ENCODE assay signal across 13 mouse cellular contexts in genomic region chr6:125236782-125237181, GRCm38 (mm10). TPM values are rescaled to one million over a fixed set of nuclear protein-coding genes. Genes with fewer than 3 reads are reported as not detected.
DNase-seq lines count a peak whose midpoint lies in the region; ATAC-seq lines count a peak whose summit lies in the region.
"Had no signal": no experiment of that assay in that cellular context is flagged by ENCODE, and none has a peak within 500 bp of the region (broad histone marks: within the 10 kb centered on the region; RNA-seq: fewer than 3 reads in every experiment).

Cd27 (minus strand) TSS chr6:125237010.

- no peaks in the 10 kb centered on the region for H3K36me3 ChIP-seq in midbrain, embryonic 10.5 days
- H3K36me3 ChIP-seq in midbrain, embryonic 15.5 days (replicated peaks) = no peaks in the 10 kb centered on the region
- H3K36me3 ChIP-seq: heart, embryonic 10.5 days; limb, embryonic 13.5 days had no signal

- peak; percentile 5 for DNase-seq in adrenal gland, postnatal 14 days
- DNase-seq in adrenal gland, postnatal 36 days = no peak
- DNase-seq in midbrain, embryonic 10.5 days (ENCODE audit: low spot score) = no peak
- DNase-seq in naive thymus-derived CD4-positive, alpha-beta T cell, adult 2 months (ENCODE audit: low read depth) = peak; percentile 78
- peak; percentile 80 for DNase-seq in thymus, postnatal 4 days
- no peak for DNase-seq in right cerebral cortex, postnatal 25 days
- DNase-seq in left cerebral cortex, adult 11 months (ENCODE audit: low spot score) = no peak
- DNase-seq: cerebellum, postnatal 25 days had no signal

- no peaks in the 10 kb centered on the region for H3K27me3 ChIP-seq in midbrain, embryonic 10.5 days (ENCODE audit: low read depth, poor library complexity, severe bottlenecking)
- no peaks in the 10 kb centered on the region for H3K27me3 ChIP-seq in midbrain, embryonic 15.5 days (replicated peaks)
- H3K27me3 ChIP-seq: limb, embryonic 13.5 days had no signal

- no peak within 1 kb of the TSS for H3K4me3 ChIP-seq in midbrain, embryonic 10.5 days
- no peak within 1 kb of the TSS for H3K4me3 ChIP-seq in midbrain, embryonic 15.5 days
- H3K4me3 ChIP-seq: heart, embryonic 10.5 days; limb, embryonic 13.5 days had no signal

- ATAC-seq in midbrain, embryonic 15.5 days (replicated peaks) = no peak

- no peak within 1 kb of the TSS for H3K9ac ChIP-seq in midbrain, embryonic 15.5 days
- H3K9ac ChIP-seq: limb, embryonic 13.5 days had no signal

- peaks cover 33% of the 10 kb centered on the region for H3K4me1 ChIP-seq in midbrain, embryonic 10.5 days
- peaks cover 3% of the 10 kb centered on the region; the same call in 1 of the 2 replicates for H3K4me1 ChIP-seq in midbrain, embryonic 15.5 days

- 49% methylated on average over 6 of the region's 6 CpGs for WGBS in midbrain, embryonic 10.5 days
- 30% methylated on average over 6 of the region's 6 CpGs for WGBS in midbrain, embryonic 15.5 days

- no peak within 1 kb of the TSS for H3K4me2 ChIP-seq in midbrain, embryonic 15.5 days
- H3K4me2 ChIP-seq: limb, embryonic 13.5 days had no signal

- H3K27ac ChIP-seq in midbrain, embryonic 10.5 days (replicated peaks) = peak within 1 kb of the TSS; percentile 34; the same call in 1 of the 2 replicates
- H3K27ac ChIP-seq in midbrain, embryonic 15.5 days = no peak within 1 kb of the TSS
- H3K27ac ChIP-seq: heart, embryonic 10.5 days; limb, embryonic 13.5 days had no signal

- H3K9me3 ChIP-seq in midbrain, embryonic 10.5 days (replicated peaks) = no peaks in the 10 kb centered on the region
- no peaks in the 10 kb centered on the region for H3K9me3 ChIP-seq in midbrain, embryonic 15.5 days
- H3K9me3 ChIP-seq: G1E; heart, embryonic 10.5 days; limb, embryonic 13.5 days had no signal

RNA-seq across cellular contexts. Expression of gene Cd27, which starts in this region (rescaled TPM):
- 0.93 and 6.9 TPM in 2 replicates for total RNA-seq in adrenal gland, postnatal 14 days (2021)
- total RNA-seq in adrenal gland, postnatal 36 days (2021) = under 1 TPM; 0.40 to 0.63 TPM
- polyA plus RNA-seq in midbrain, embryonic 10.5 days (2016; fragmentation: Nextera tagmentation; extraction: Ambion mirVana) = 2.1 and 2.2 TPM in 2 replicates
- polyA plus RNA-seq in midbrain, embryonic 15.5 days (2015; fragmentation: Nextera tagmentation; extraction: Ambion mirVana) = 1.4 and 2.3 TPM in 2 replicates
- total RNA-seq: layer of hippocampus, postnatal 25 days had no signal
- polyA plus RNA-seq: G1E had no signal

Comparison
In these comparisons a context has a peak if more than half of its experiments do, and no peak if none do; other contexts are left out.
1. DNase-seq: peak in adrenal gland, postnatal 14 days (single experiment), naive thymus-derived CD4-positive, alpha-beta T cell, adult 2 months (single experiment) and thymus, postnatal 4 days (single experiment); none in adrenal gland, postnatal 36 days (0 of 2), midbrain, embryonic 10.5 days (single experiment), right cerebral cortex, postnatal 25 days (single experiment) and left cerebral cortex, adult 11 months (single experiment).